Mouse (Mus musculus): ENCODE results near the gene Pxmp4. TPM values are rescaled to one million over a fixed set of nuclear protein-coding genes. Genes with fewer than 3 reads are reported as not detected.
A peak's percentile ranks its signal among the peaks of the same experiment; 100 is the strongest.

Gene Pxmp4
- 1.2 and 1.6 TPM in 2 replicates for polyA plus RNA-seq (2012)

GRCm38 (mm10) chr2:154603638-154604153 is at the start of gene Pxmp4:
TSS of gene Pxmp4 (minus strand) at chr2:154603708.
- peaks cover 38% of the 10 kb centered on the region for H3K4me1 ChIP-seq (ENCODE audit: control insufficient read depth)

DNA sequence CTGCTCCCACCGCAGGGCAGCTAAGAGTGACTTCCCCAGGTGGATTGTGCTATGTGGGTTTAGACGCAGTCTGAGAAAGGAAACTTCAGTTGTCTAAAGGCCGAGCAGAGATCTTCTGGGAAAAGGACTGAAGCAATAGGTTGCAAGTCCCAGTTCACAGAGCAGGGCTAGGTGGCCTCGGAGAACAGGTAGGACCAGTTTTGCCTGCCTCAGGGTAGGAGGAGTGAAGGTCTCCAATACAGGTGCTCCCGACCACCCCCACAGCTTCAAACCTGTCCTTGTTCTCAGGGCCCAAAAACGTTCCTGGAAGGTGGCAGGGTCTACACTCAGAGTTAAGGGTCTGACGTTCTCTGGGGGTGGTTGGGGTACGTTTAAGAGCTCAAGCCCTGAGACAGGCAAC is 47.9 kb upstream of the Pxmp4 start, which contains the start of gene Chmp4b:
Chmp4b (plus strand) TSS at position 343 of the 400 bp plus-strand sequence.
- peaks cover 5% of the 10 kb centered on the region for H3K9me3 ChIP-seq (ENCODE audit: control insufficient read depth, low read length)
- peaks cover 31% of the 10 kb centered on the region for H3K4me1 ChIP-seq (ENCODE audit: control insufficient read depth)
- H3K4me3 ChIP-seq (replicated peaks): no peak within 1 kb of the TSS
- H3K27me3 ChIP-seq (ENCODE audit: control insufficient read depth): peaks cover 3% of the 10 kb centered on the region
- peaks cover 8% of the 10 kb centered on the region for H3K36me3 ChIP-seq (ENCODE audit: control insufficient read depth)
- TF ChIP-seq GATA1 (IDR thresholded peaks at IDR 0.05; ENCODE audit: low read length) (no peak), TAL1 (IDR thresholded peaks at IDR 0.05; ENCODE audit: low read length) (no peak)

More at GRCm38 (mm10) chr2:154603638-154604153, at the start of gene Pxmp4:
- peaks cover 5% of the 10 kb centered on the region; the same call in 1 of the 2 replicates for H3K36me3 ChIP-seq (ENCODE audit: control insufficient read depth)
- H3K27me3 ChIP-seq (ENCODE audit: control insufficient read depth): no peaks in the 10 kb centered on the region
- H3K9me3 ChIP-seq (ENCODE audit: control insufficient read depth, low read length): no peaks in the 10 kb centered on the region
- peak within 1 kb of the TSS; percentile 75 for H3K4me3 ChIP-seq (replicated peaks)
- TF ChIP-seq TAL1 (IDR thresholded peaks at IDR 0.05; ENCODE audit: low read length) (no peak), GATA1 (IDR thresholded peaks at IDR 0.05; ENCODE audit: low read length) (no peak)

DNA sequence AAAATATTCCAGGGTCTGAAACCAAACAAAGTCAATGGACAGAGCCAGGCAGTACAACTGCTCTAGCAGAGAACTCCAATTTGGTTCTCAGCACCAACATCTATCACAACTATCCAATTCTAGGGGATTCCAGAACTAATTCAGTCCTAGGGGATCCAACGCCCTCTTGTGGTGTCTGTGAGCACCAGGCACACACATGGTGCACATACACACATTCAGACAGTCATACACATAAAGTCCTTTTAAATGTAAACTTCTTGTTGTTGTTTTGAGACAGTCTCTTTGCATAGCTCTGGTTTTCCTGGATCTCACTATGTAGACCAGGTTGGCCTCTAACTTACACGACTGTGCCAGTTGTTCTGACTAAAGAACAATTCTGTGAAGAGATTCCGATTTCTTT is 46.9 kb upstream of the Pxmp4 start:
- Histone ChIP-seq H3K27me3 (ENCODE audit: control insufficient read depth) (peaks cover 3% of the 10 kb centered on the region), H3K36me3 (ENCODE audit: control insufficient read depth) (peaks cover 17% of the 10 kb centered on the region), H3K9me3 (ENCODE audit: control insufficient read depth, low read length) (peaks cover 5% of the 10 kb centered on the region), H3K4me1 (ENCODE audit: control insufficient read depth) (peaks cover 28% of the 10 kb centered on the region), H3K4me3 (replicated peaks) (no peak overlapping the region)
- TF ChIP-seq GATA1 (IDR thresholded peaks at IDR 0.05; ENCODE audit: low read length) (no peak), TAL1 (IDR thresholded peaks at IDR 0.05; ENCODE audit: low read length) (no peak)

DNA sequence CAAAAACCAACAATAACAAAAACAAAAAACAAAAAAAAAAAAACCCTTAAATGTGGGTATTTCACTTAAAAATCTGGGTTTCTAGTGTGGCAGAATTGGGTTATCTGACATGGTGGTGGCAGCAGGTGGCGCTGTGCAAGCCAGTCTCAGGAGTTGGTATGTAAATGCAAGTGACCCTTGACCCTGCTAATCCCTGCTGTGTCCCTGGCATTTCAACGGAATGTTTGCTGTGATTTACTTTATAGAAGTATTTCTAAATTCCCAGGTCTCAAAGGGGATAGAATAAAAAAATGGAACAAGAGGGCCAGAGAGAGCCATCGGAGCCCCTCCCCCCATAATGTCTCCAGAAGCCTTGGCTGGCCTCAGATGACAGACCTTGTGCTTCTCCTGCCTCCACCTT is 44.6 kb upstream of the Pxmp4 start:
- peaks cover 27% of the 10 kb centered on the region for H3K4me1 ChIP-seq (ENCODE audit: control insufficient read depth)
- no peak overlapping the region for H3K4me3 ChIP-seq (replicated peaks)
- H3K9me3 ChIP-seq (ENCODE audit: control insufficient read depth, low read length): peaks cover 5% of the 10 kb centered on the region
- peaks cover 3% of the 10 kb centered on the region for H3K27me3 ChIP-seq (ENCODE audit: control insufficient read depth)
- no peak for TF ChIP-seq GATA1 (IDR thresholded peaks at IDR 0.05; ENCODE audit: low read length)
- no peak for TF ChIP-seq TAL1 (IDR thresholded peaks at IDR 0.05; ENCODE audit: low read length)
- peaks cover 39% of the 10 kb centered on the region for H3K36me3 ChIP-seq (ENCODE audit: control insufficient read depth)

DNA sequence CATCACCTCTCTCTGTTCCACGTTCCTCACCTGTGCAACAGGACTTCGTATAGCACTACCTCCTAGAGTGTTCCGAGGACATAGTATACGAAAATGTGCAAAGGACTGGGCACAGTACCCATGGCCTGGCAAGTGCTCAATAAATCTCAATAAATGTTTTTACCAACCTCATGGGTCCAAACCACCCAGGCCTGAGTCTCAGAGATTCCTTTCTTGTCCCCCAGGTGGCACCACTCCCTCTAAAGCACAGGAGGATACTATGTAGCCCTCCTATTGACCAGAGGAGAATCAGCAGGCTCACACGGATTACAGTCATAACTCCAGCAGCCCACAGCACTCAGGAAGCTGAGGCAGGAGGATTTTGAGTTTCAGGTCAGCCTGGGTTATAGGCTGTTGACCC is 43.1 kb upstream of the Pxmp4 start:
- H3K9me3 ChIP-seq (ENCODE audit: control insufficient read depth, low read length): peaks cover 5% of the 10 kb centered on the region
- TF ChIP-seq TAL1 (IDR thresholded peaks at IDR 0.05; ENCODE audit: low read length) (no peak), GATA1 (IDR thresholded peaks at IDR 0.05; ENCODE audit: low read length) (no peak)
- no peak overlapping the region for H3K4me3 ChIP-seq (replicated peaks)
- H3K27me3 ChIP-seq (ENCODE audit: control insufficient read depth): peaks cover 3% of the 10 kb centered on the region
- H3K36me3 ChIP-seq (ENCODE audit: control insufficient read depth): peaks cover 53% of the 10 kb centered on the region
- peaks cover 41% of the 10 kb centered on the region for H3K4me1 ChIP-seq (ENCODE audit: control insufficient read depth)

- H3K27me3 ChIP-seq (ENCODE audit: control insufficient read depth): no peaks in the 10 kb centered on the region
- peaks cover 47% of the 10 kb centered on the region for H3K4me1 ChIP-seq (ENCODE audit: control insufficient read depth)
- H3K9me3 ChIP-seq (ENCODE audit: control insufficient read depth, low read length): peaks cover 8% of the 10 kb centered on the region
- TF ChIP-seq TAL1 (IDR thresholded peaks at IDR 0.05; ENCODE audit: low read length) (no peak), GATA1 (IDR thresholded peaks at IDR 0.05; ENCODE audit: low read length) (peak; percentile 29; the same call in 1 of the 2 replicates)
- no peak overlapping the region for H3K4me3 ChIP-seq (replicated peaks)
- H3K36me3 ChIP-seq (ENCODE audit: control insufficient read depth): peaks cover 89% of the 10 kb centered on the region
Observed at GRCm38 (mm10) chr2:154642712-154643385, 39.3 kb upstream of the Pxmp4 start.

GRCm38 (mm10) chr2:154642005-154642459 is 38.5 kb upstream of the Pxmp4 start:
- no peak overlapping the region for H3K4me3 ChIP-seq (replicated peaks)
- no peaks in the 10 kb centered on the region for H3K27me3 ChIP-seq (ENCODE audit: control insufficient read depth)
- peaks cover 50% of the 10 kb centered on the region for H3K4me1 ChIP-seq (ENCODE audit: control insufficient read depth)
- no peak for TF ChIP-seq TAL1 (IDR thresholded peaks at IDR 0.05; ENCODE audit: low read length)
- TF ChIP-seq GATA1 (IDR thresholded peaks at IDR 0.05; ENCODE audit: low read length): no peak
- H3K9me3 ChIP-seq (ENCODE audit: control insufficient read depth, low read length): peaks cover 10% of the 10 kb centered on the region
- H3K36me3 ChIP-seq (ENCODE audit: control insufficient read depth): peaks cover 95% of the 10 kb centered on the region

GRCm38 (mm10) chr2:154641176-154641575 is 37.7 kb upstream of the Pxmp4 start:
- Histone ChIP-seq H3K4me1 (ENCODE audit: control insufficient read depth) (peaks cover 48% of the 10 kb centered on the region), H3K4me3 (replicated peaks) (no peak overlapping the region), H3K27me3 (ENCODE audit: control insufficient read depth) (no peaks in the 10 kb centered on the region), H3K9me3 (ENCODE audit: control insufficient read depth, low read length) (peaks cover 10% of the 10 kb centered on the region), H3K36me3 (ENCODE audit: control insufficient read depth) (peaks cover 95% of the 10 kb centered on the region)
- TF ChIP-seq GATA1 (IDR thresholded peaks at IDR 0.05; ENCODE audit: low read length) (no peak), TAL1 (IDR thresholded peaks at IDR 0.05; ENCODE audit: low read length) (no peak)

DNA sequence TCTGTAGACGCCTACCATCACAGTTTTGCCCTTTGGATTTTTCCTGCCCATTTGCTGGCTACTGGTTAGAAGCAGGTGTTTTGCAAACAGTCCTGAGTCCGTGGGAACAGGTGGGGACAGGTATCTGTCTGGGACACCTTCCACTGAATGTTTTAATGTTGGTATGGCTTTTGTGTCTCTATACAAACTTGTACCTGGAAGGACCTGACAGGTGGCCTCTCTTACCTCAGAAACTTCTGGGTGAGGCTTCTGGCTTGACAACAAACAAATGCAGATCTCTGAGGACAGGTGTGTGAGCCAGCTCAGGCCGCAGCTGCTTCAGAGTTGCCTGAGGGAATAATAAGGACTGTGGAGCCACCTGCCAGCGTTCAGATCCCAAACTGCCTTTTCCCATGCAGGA is 35.6 kb upstream of the Pxmp4 start:
- Histone ChIP-seq H3K27me3 (ENCODE audit: control insufficient read depth) (no peaks in the 10 kb centered on the region), H3K4me3 (replicated peaks) (no peak overlapping the region), H3K36me3 (ENCODE audit: control insufficient read depth) (peaks cover 95% of the 10 kb centered on the region), H3K4me1 (ENCODE audit: control insufficient read depth) (peaks cover 57% of the 10 kb centered on the region), H3K9me3 (ENCODE audit: control insufficient read depth, low read length) (peaks cover 10% of the 10 kb centered on the region)
- TF ChIP-seq TAL1 (IDR thresholded peaks at IDR 0.05; ENCODE audit: low read length) (no peak), GATA1 (IDR thresholded peaks at IDR 0.05; ENCODE audit: low read length) (no peak)
